Mouse (Mus musculus): ENCODE results near the gene Abt1.

The Abt1 gene

GRCm38 (mm10) chr13:23438521-23438920 is 14.9 kb upstream of the Abt1 start:
- DNase-seq (ENCODE audit: extremely low read depth, low read depth): no peak

- no peak for DNase-seq (ENCODE audit: extremely low read depth, low read depth)
Measured at GRCm38 (mm10) chr13:23437908-23438307, 14.2 kb upstream of the Abt1 start.

- DNase-seq (ENCODE audit: extremely low read depth, low read depth): peak; percentile 47
Measured at GRCm38 (mm10) chr13:23436861-23437822, 13.5 kb upstream of the Abt1 start.

- peak; percentile 52 for DNase-seq (ENCODE audit: extremely low read depth, low read depth)
Measured at GRCm38 (mm10) chr13:23436231-23436661, 12.6 kb upstream of the Abt1 start.

- peak; percentile 77 for DNase-seq (ENCODE audit: extremely low read depth, low read depth)
Measured at GRCm38 (mm10) chr13:23435676-23436075, 12.0 kb upstream of the Abt1 start.

- peak; percentile 43 for DNase-seq (ENCODE audit: extremely low read depth, low read depth)
Measured at GRCm38 (mm10) chr13:23435241-23435640, 11.6 kb upstream of the Abt1 start.

- DNase-seq (ENCODE audit: extremely low read depth, low read depth): peak; percentile 60
Measured at GRCm38 (mm10) chr13:23434426-23434825, 10.8 kb upstream of the Abt1 start.

GRCm38 (mm10) chr13:23433801-23434200 is 10.1 kb upstream of the Abt1 start:
- no peak for DNase-seq (ENCODE audit: extremely low read depth, low read depth)

- DNase-seq (ENCODE audit: extremely low read depth, low read depth): no peak
Measured at GRCm38 (mm10) chr13:23433206-23433605, 9.5 kb upstream of the Abt1 start.

- DNase-seq (ENCODE audit: extremely low read depth, low read depth): peak; percentile 90
Measured at GRCm38 (mm10) chr13:23432562-23433201, 9.0 kb upstream of the Abt1 start.

GRCm38 (mm10) chr13:23431351-23431771 is 7.7 kb upstream of the Abt1 start:
- DNase-seq (ENCODE audit: extremely low read depth, low read depth): peak; percentile 96

- peak; percentile 77 for DNase-seq (ENCODE audit: extremely low read depth, low read depth)
Measured at GRCm38 (mm10) chr13:23430734-23431133, 7.1 kb upstream of the Abt1 start.

GRCm38 (mm10) chr13:23429771-23430380 is 6.2 kb upstream of the Abt1 start:
- DNase-seq (ENCODE audit: extremely low read depth, low read depth): no peak

GRCm38 (mm10) chr13:23428166-23428993 is 4.7 kb upstream of the Abt1 start:
- peak; percentile 79 for DNase-seq (ENCODE audit: extremely low read depth, low read depth)

GRCm38 (mm10) chr13:23427401-23427910 is 3.8 kb upstream of the Abt1 start:
- DNase-seq (ENCODE audit: extremely low read depth, low read depth): peak; percentile 46

- peak; percentile 90 for DNase-seq (ENCODE audit: extremely low read depth, low read depth)
Measured at GRCm38 (mm10) chr13:23426922-23427321, 3.3 kb upstream of the Abt1 start.

GRCm38 (mm10) chr13:23426335-23426734 is 2.7 kb upstream of the Abt1 start:
- DNase-seq (ENCODE audit: extremely low read depth, low read depth): peak; percentile 86

GRCm38 (mm10) chr13:23425505-23425904 is 1.8 kb upstream of the Abt1 start:
- DNase-seq (ENCODE audit: extremely low read depth, low read depth): peak; percentile 86

- DNase-seq (ENCODE audit: extremely low read depth, low read depth): peak; percentile 84
Measured at GRCm38 (mm10) chr13:23424494-23425325, 1.0 kb upstream of the Abt1 start.

- no peak for DNase-seq (ENCODE audit: extremely low read depth, low read depth)
Measured at GRCm38 (mm10) chr13:23424052-23424380, 350 bp upstream of the Abt1 start.
